Mouse (Mus musculus) liver, postnatal 0 days (tissue): ENCODE data around the gene Castor2. TPM values are rescaled to one million over a fixed set of nuclear protein-coding genes. Genes with fewer than 3 reads are reported as not detected.

Source experiments
- ATAC-seq: fragments of 200-750 bp; cut with Nextera tagmentation; 2 replicates; pipeline ENCODE4 v1.8.0; 2017; ENCODE audit warnings: mild to moderate bottlenecking, moderate library complexity
- DNase-seq: peaks from one replicate; pipeline ENCODE4 v3.0.0-alpha.2; 2016
- H3K27ac ChIP-seq: fragments of 300-500 bp; sonication (generic); 2 replicates; pipeline ENCODE4 v1.5.1; 2014; ENCODE audit warnings: antibody characterized with exemption, moderate library complexity, mild to moderate bottlenecking, low read depth
- H3K27me3 ChIP-seq: fragments of 300-500 bp; sonication (generic); 2 replicates; pipeline ENCODE4 v1.6.1; 2014; ENCODE audit warnings: low read length, control low read depth, mixed read lengths; ENCODE audit not compliant: insufficient read depth
- H3K36me3 ChIP-seq: fragments of 300-500 bp; sonication (generic); replicated peaks from 2 replicates; pipeline ENCODE4 v1.6.1; 2014; ENCODE audit warnings: mild to moderate bottlenecking, control low read depth, low read length, moderate library complexity, mixed read lengths; ENCODE audit not compliant: insufficient read depth
- H3K4me1 ChIP-seq: fragments of 300-500 bp; sonication (generic); 2 replicates; pipeline ENCODE4 v1.6.1; 2014; ENCODE audit warnings: antibody characterized with exemption, mild to moderate bottlenecking, control low read depth; ENCODE audit not compliant: insufficient read depth
- H3K4me2 ChIP-seq: fragments of 300-500 bp; sonication (generic); 2 replicates; pipeline ENCODE4 v1.6.1; 2014; ENCODE audit warnings: low read depth, mild to moderate bottlenecking, low read length, moderate library complexity, mixed read lengths
- H3K4me3 ChIP-seq: fragments of 300-500 bp; sonication (generic); 2 replicates; pipeline ENCODE4 v1.5.1; 2014; ENCODE audit warnings: low read depth, low read length
- H3K9ac ChIP-seq: fragments of 300-500 bp; sonication (generic); replicated peaks from 2 replicates; pipeline ENCODE4 v1.6.1; 2014; ENCODE audit warnings: mild to moderate bottlenecking, moderate library complexity
- H3K9me3 ChIP-seq: fragments of 300-500 bp; sonication (generic); 2 replicates; pipeline ENCODE4 v1.6.1; 2016; ENCODE audit warnings: mild to moderate bottlenecking, control low read depth, low read length, mixed read lengths
- CTCF ChIP-seq: sonication (generic); IDR thresholded peaks from 2 replicates; pipeline ENCODE4 v1.5.1; 2016; ENCODE audit warnings: antibody characterized with exemption, low read depth
- EP300 ChIP-seq: IDR thresholded peaks from 2 replicates; pipeline ENCODE4 v1.6.1; 2016; ENCODE audit warnings: antibody characterized with exemption, low read depth, mild to moderate bottlenecking
- WGBS: fragments of 180-500 bp; shearing (Covaris S2); extraction: QIAGEN DNeasy Blood & Tissue Kit; methylation state at CpG from one replicate; pipeline ENCODE4 v1.1.7; 2014; ENCODE audit not compliant: insufficient replicate concordance; 5-methylcytosine and 5-hydroxymethylcytosine counted together
- polyA plus RNA-seq: library from polyadenylated mRNA; unstranded; fragments of >200 nt; fragmentation: Nextera tagmentation; extraction: Ambion mirVana; gene quantifications from 2 replicates; pipeline ENCODE4 v1.2.1, GENCODE M21; 2015

Gene Castor2
- polyA plus RNA-seq, 1 experiment from 2014 or later = 1.00 TPM

DNA sequence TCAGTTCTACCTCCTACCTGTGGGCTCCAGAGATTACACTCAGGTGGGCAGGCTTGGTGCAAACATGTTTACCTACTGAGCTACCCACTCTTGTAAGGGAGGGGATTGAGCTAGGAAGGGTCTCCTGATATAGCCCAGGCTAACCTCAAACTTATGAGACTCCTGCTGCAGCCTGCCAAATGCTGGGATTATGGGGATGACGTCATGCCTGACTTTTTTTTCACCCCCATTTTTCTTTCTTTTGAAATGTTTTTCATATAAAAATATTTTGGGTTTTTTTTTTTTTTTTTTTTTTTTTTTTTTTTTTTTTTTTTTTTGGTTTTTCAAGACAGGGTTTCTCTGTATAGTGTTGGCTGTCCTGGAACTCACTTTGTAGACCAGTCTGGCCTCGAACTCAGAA lies 26.7 kb downstream of the Castor2 start:
- Histone ChIP-seq H3K4me2 (no peak overlapping the region), H3K27ac (no peak overlapping the region), H3K9ac (no peak overlapping the region), H3K9me3 (no peaks in the 10 kb centered on the region), H3K4me3 (no peak overlapping the region), H3K27me3 (no peaks in the 10 kb centered on the region), H3K36me3 (no peaks in the 10 kb centered on the region), H3K4me1 (no peaks in the 10 kb centered on the region)
- no peak for DNase-seq
- no peak for ATAC-seq
- TF ChIP-seq CTCF (no peak), EP300 (no peak)
- 90% methylated on average over 2 of the region's 2 CpGs for WGBS

DNA sequence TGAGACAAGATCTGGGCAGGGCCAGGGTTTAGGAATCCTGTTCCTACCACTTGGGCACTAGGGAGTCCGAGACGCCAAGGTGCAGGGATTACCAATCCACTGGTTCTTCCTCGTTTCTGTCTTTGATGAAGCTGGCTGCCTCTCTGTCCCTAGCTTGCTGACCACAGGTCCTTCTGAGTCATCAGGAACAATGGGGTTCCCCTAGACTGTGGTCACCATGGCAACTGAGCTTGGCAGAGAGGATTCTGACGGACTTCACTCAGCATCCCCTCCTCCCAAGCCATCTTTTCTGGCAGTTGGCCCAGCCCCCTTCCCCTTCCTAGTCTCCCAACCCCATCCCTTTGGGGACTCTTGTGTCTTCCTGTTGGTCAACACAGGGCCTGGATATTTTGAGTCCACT lies 32.1 kb downstream of the Castor2 start:
- H3K4me1 ChIP-seq = no peaks in the 10 kb centered on the region
- H3K4me2 ChIP-seq = no peak overlapping the region
- 47% methylated on average over 4 of the region's 4 CpGs for WGBS
- TF ChIP-seq EP300 = no peak
- no peak for TF ChIP-seq CTCF
- no peak overlapping the region for H3K4me3 ChIP-seq
- H3K36me3 ChIP-seq = no peaks in the 10 kb centered on the region
- H3K9ac ChIP-seq = no peak overlapping the region
- no peak for DNase-seq
- no peaks in the 10 kb centered on the region for H3K9me3 ChIP-seq
- H3K27ac ChIP-seq = no peak overlapping the region
- no peak for ATAC-seq
- H3K27me3 ChIP-seq = no peaks in the 10 kb centered on the region

DNA sequence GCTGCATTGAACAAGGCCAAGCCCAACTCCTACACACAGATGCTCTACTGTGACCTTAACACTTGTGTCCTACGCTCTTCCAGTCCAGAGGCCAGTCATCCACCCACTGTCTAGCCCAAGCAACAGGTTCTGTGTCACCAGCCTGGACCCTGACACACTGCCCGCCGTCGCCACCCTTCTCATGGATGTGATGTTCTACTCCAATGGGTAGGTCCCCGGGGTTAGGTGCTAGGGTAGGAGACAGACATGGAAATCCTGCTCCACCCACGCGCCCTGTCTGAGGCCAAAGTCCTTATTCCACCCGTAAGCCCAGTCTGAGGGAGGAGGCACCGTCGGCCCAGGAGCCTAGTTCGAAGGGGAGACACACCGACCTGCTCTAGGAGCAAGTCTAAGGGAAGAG lies 36.5 kb downstream of the Castor2 start:
- 83% methylated on average over 12 of the region's 12 CpGs for WGBS
- DNase-seq = no peak
- no peak for ATAC-seq
- Histone ChIP-seq H3K9ac (no peak overlapping the region), H3K36me3 (no peaks in the 10 kb centered on the region), H3K4me3 (no peak overlapping the region), H3K27ac (no peak overlapping the region), H3K4me2 (no peak overlapping the region), H3K9me3 (no peaks in the 10 kb centered on the region), H3K4me1 (no peaks in the 10 kb centered on the region), H3K27me3 (no peaks in the 10 kb centered on the region)
- TF ChIP-seq CTCF (no peak), EP300 (no peak)

DNA sequence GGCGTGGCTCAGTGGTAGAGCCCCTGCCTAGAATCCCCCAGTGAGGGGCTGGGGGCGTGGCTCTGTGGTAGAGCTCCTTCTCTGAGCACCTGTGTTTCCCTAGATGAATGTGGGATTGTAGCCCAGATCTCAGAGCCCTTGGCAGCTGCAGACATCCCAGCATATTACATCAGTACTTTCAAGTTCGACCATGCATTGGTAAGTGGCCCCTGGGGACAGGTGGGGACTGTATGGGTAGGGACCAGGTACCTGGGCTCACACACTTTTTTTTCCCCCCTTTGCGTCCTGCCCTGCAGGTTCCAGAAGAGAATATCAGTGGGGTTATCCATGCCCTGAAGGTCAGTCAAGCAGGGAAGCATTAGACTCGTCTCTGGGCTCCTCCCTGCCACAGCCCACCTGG lies 38.4 kb downstream of the Castor2 start:
- H3K9me3 ChIP-seq = no peaks in the 10 kb centered on the region
- H3K4me3 ChIP-seq = no peak overlapping the region
- WGBS = 87% methylated on average over 5 of the region's 5 CpGs
- no peak for DNase-seq
- no peaks in the 10 kb centered on the region for H3K27me3 ChIP-seq
- H3K4me1 ChIP-seq = no peaks in the 10 kb centered on the region
- no peaks in the 10 kb centered on the region for H3K36me3 ChIP-seq
- H3K27ac ChIP-seq = no peak overlapping the region
- no peak overlapping the region for H3K9ac ChIP-seq
- TF ChIP-seq EP300 (no peak), CTCF (no peak)
- no peak overlapping the region for H3K4me2 ChIP-seq
- ATAC-seq = no peak

DNA sequence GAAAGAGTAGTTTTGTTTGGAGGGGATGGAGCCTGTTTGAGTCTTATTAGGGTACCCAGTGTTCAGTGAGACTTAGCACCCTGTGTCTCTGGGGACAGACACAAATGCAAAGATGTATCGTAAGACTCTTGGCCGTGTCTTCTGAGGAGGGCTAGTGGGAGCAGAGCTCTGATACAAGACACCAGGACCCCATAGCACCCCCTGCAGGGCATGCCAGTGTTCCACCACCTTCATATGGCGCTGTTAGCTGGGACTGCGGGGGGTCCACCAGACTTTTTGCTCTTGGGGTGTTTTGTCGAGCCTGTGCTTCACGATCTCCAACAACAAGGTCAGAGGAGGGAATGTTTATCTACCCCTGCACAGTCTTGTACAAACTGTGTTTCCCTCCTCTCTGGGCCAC lies 39.9 kb downstream of the Castor2 start:
- H3K4me1 ChIP-seq = no peaks in the 10 kb centered on the region
- no peaks in the 10 kb centered on the region for H3K27me3 ChIP-seq
- no peak for DNase-seq
- H3K27ac ChIP-seq = no peak overlapping the region
- no peak overlapping the region for H3K9ac ChIP-seq
- no peak for TF ChIP-seq EP300
- TF ChIP-seq CTCF = no peak
- ATAC-seq = no peak
- no peak overlapping the region for H3K4me2 ChIP-seq
- no peak overlapping the region for H3K4me3 ChIP-seq
- no peaks in the 10 kb centered on the region for H3K36me3 ChIP-seq
- 79% methylated on average over 6 of the region's 6 CpGs for WGBS
- H3K9me3 ChIP-seq = no peaks in the 10 kb centered on the region

DNA sequence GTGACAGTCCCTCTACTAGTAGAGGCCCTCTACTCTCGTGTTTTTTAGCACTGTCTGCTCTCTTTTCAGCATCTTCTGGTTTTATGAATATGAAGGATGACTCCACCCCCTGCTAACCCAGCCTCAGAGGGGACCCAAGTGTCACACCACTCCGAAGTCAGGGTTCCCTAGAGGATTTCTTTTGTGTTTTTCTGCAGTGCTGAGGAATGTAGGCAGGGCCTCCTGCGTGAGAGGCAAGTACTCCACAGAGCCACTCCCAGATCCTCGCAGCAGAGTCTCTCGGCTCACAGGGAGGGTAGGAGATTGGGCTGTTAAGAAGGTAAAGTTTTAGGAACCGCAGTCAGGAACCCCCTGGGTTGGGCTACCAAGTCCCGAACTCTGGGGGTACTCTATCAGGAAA lies 41.7 kb downstream of the Castor2 start:
- Histone ChIP-seq H3K9me3 (0 out of 2 replicates have a peak, but pooled peaks cover 2% of the 10 kb centered on the region), H3K27me3 (no peaks in the 10 kb centered on the region), H3K36me3 (no peaks in the 10 kb centered on the region), H3K9ac (no peak overlapping the region), H3K4me3 (no peak overlapping the region), H3K27ac (no peak overlapping the region), H3K4me2 (no peak overlapping the region), H3K4me1 (no peaks in the 10 kb centered on the region)
- ATAC-seq = no peak
- TF ChIP-seq CTCF = no peak
- no peak for TF ChIP-seq EP300
- no peak for DNase-seq
- 74% methylated on average over 7 of the region's 7 CpGs for WGBS

DNA sequence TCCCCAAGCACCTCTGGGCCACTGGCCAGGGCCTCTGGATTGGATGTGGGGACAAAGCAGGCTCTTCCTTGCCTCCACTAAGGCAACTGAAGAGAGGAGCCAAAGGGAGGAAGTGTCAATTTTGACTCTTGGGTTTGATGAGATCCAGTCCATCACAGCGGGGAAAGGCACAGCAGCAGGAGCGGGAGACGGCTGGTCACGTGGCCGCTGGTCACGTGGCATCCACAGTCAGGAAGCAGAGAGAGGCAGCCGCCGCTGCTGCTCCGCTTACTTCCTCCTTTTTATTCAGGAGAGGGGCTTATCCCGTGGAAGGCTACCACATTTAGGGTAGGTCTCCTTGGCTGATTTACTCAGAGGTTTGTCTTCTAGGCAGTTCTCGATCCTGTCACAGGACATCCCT lies 42.9 kb downstream of the Castor2 start:
- 57% methylated on average over 11 of the region's 11 CpGs for WGBS
- Histone ChIP-seq H3K27me3 (no peaks in the 10 kb centered on the region), H3K4me2 (no peak overlapping the region), H3K9ac (no peak overlapping the region), H3K27ac (no peak overlapping the region), H3K36me3 (no peaks in the 10 kb centered on the region), H3K4me3 (no peak overlapping the region), H3K4me1 (no peaks in the 10 kb centered on the region), H3K9me3 (0 out of 2 replicates have a peak, but pooled peaks cover 2% of the 10 kb centered on the region)
- TF ChIP-seq EP300 (no peak), CTCF (no peak)
- DNase-seq (no peak), ATAC-seq (no peak)
